Mouse (Mus musculus) heart, embryonic 13.5 days (tissue): ENCODE measurements at regions not wholly inside any gene's neighbourhood (a gene's known extent, or its start where the extent isn't known, plus 50 kb on each side); places are given as distances from the start of the nearest gene placed in this dataset.

Source experiments
- ATAC-seq: fragments of 200-750 bp; cut with Nextera tagmentation; 2 replicates; pipeline ENCODE4 v1.8.0; 2017; ENCODE audit warnings: moderate TSS enrichment; ENCODE audit not compliant: insufficient number of reproducible peaks, low FRiP score, low TSS enrichment; ENCODE audit errors: extremely low read depth
- H3K27ac ChIP-seq: fragments of 300-500 bp; sonication (generic); replicated peaks from 2 replicates; pipeline ENCODE4 v1.5.1; 2015; ENCODE audit warnings: moderate library complexity, mild to moderate bottlenecking, inconsistent platforms
- H3K27me3 ChIP-seq: fragments of 300-500 bp; sonication (generic); replicated peaks from 2 replicates; pipeline ENCODE4 v1.6.1; 2015; ENCODE audit warnings: mild to moderate bottlenecking, inconsistent platforms
- H3K36me3 ChIP-seq: fragments of 300-500 bp; sonication (generic); 2 replicates; pipeline ENCODE4 v1.6.1; 2015; ENCODE audit warnings: mild to moderate bottlenecking, inconsistent platforms
- H3K4me1 ChIP-seq: fragments of 300-500 bp; sonication (generic); 2 replicates; pipeline ENCODE4 v1.6.1; 2015; ENCODE audit warnings: inconsistent platforms
- H3K4me2 ChIP-seq: fragments of 300-500 bp; sonication (generic); 2 replicates; pipeline ENCODE4 v1.6.1; 2015; ENCODE audit warnings: inconsistent platforms, mild to moderate bottlenecking, moderate library complexity
- H3K4me3 ChIP-seq: fragments of 300-500 bp; sonication (generic); 2 replicates; pipeline ENCODE4 v1.5.1; 2015; ENCODE audit warnings: moderate library complexity, mild to moderate bottlenecking, inconsistent platforms
- H3K9ac ChIP-seq: fragments of 300-500 bp; sonication (generic); 2 replicates; pipeline ENCODE4 v1.6.1; 2015; ENCODE audit warnings: inconsistent platforms, mild to moderate bottlenecking, moderate library complexity
- H3K9me3 ChIP-seq: fragments of 300-500 bp; sonication (generic); 2 replicates; pipeline ENCODE4 v1.6.1; 2016; ENCODE audit warnings: inconsistent platforms
- WGBS: fragments of 180-500 bp; shearing (Covaris S2); methylation state at CpG from one replicate; pipeline ENCODE4 v1.1.7; 2015; ENCODE audit warnings: mixed read lengths; 5-methylcytosine and 5-hydroxymethylcytosine counted together

DNA sequence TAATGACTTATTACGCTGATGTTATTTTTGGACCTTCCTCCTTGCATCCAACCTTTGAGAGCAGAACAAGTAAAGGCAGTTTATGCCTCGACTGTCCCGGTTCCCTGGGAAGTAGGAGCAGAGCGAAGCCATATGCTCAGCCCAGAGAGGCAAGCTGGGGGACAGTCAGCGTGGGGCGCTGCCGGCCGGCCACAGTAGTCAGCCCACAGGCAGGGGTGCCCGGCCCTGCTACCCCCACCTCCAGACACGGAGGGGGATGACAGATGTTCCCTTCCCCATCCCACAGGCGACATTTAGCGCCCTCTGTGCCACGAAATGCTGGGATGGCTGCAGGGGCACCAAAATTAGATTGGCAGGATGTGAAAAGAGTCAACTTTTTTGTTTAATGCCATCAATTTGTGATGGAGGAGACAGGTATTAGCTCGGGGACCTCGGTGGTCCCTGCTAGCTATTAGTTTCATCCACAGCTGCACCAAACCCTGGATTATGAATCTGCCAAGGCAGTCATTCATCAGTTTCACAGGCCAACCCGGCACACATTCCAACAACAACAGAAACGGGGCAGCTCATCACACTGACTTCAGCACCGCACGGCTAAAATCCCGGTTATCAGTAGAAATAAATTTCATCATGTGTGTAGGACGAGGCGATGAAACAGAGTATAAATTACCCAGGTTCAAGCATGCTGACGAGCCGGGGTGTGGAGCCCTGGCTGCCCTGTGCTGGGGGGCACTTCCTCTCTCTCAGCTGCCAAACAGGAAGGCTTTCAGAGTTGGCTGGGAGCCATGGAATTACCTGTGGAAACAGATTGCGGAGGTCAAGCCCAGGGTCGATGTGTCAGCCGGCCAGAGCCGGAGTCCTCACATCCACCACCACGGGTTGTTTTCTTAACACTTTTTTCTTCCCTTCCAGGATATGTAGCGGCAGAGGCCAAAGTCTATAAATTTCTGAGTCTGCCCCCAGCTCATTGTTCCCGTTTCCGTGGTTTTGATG is 392.3 kb upstream of the Mgmt start:
- Histone ChIP-seq H3K27ac (peak overlapping the region; percentile 29; the same call in 1 of the 2 replicates), H3K9ac (no peak overlapping the region), H3K4me1 (peaks cover 30% of the 10 kb centered on the region), H3K36me3 (no peaks in the 10 kb centered on the region), H3K27me3 (peaks cover 74% of the 10 kb centered on the region), H3K4me3 (no peak overlapping the region), H3K9me3 (no peaks in the 10 kb centered on the region), H3K4me2 (peak overlapping the region; percentile 52)
- 48% methylated on average over 32 of the region's 32 CpGs for WGBS
- peak; percentile 23; the same call in 1 of the 2 replicates for ATAC-seq

DNA sequence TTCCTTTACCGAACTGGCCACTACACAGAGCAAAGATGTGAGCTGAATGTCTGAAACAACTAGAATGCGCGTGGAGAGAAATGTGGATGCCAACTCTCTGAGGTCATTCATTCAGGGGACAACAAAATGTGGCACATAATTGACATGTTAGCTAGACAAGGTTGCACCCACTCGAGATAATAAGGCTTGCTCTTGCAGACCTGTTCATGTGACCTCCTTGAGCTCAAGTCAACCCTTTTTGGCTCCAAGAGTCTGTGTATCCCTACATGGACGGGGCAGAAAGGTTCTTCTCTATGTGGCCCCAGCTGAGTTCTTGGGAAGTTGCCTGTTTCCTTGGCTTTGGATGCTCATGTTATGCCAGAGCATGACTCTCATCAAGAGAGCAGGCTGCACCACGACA is 383.0 kb upstream of the Mgmt start:
- H3K4me3 ChIP-seq, result no peak overlapping the region
- no peak overlapping the region for H3K9ac ChIP-seq
- H3K4me2 ChIP-seq, result no peak overlapping the region
- no peak overlapping the region for H3K27ac ChIP-seq
- 53% methylated on average over 6 of the region's 6 CpGs for WGBS
- no peak for ATAC-seq
- H3K36me3 ChIP-seq, result no peaks in the 10 kb centered on the region
- H3K27me3 ChIP-seq, result peaks cover 19% of the 10 kb centered on the region
- H3K9me3 ChIP-seq, result no peaks in the 10 kb centered on the region
- peaks cover 17% of the 10 kb centered on the region for H3K4me1 ChIP-seq

DNA sequence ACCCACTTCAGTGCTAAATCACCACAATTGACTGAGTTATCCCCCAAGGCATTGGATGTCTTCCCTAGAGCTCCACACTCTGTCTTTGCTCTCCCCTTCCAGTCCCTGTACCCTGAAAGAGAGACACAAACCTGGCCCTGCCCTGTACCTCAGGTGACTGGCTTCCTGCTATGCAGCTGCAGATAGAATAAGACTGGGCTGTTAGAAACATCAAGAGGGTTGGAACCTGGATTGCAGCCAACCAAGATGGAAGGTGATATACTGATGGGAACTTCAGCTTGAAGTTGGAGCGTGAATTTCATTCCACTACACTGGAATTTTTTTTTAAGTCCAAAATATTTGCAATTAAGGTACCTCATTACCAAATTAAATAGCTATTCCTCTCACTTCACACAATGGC is 379.0 kb upstream of the Mgmt start:
- Histone ChIP-seq H3K4me2 (no peak overlapping the region), H3K9ac (no peak overlapping the region), H3K27me3 (peaks cover 17% of the 10 kb centered on the region; the same call in 1 of the 2 replicates), H3K27ac (no peak overlapping the region), H3K4me1 (peaks cover 6% of the 10 kb centered on the region; the same call in 1 of the 2 replicates), H3K9me3 (no peaks in the 10 kb centered on the region), H3K36me3 (no peaks in the 10 kb centered on the region), H3K4me3 (no peak overlapping the region)
- WGBS, result 46% methylated on average over 1 of the region's 1 CpGs
- ATAC-seq, result no peak

DNA sequence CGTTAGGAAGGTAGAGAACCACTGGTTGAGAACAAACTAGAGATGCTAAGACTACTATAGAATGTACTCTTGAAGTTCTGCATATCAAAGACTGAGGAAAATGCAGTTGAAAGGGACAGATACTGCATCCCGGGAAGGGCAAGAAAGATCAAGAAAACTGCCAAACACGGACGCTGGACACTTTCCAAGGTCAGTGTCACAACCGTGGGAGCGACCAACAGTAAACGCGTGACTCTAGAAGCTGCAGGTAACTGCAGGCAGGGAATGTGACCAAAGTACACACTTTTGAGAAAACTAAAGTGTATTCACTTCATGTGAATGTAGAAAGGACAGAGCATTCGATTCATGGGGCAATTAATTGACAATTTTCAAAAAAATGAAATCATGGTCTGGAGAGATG is 368.6 kb upstream of the Mgmt start:
- no peak overlapping the region for H3K27ac ChIP-seq
- H3K9me3 ChIP-seq, result no peaks in the 10 kb centered on the region
- H3K4me1 ChIP-seq, result no peaks in the 10 kb centered on the region
- no peaks in the 10 kb centered on the region for H3K36me3 ChIP-seq
- ATAC-seq, result no peak
- WGBS, result 77% methylated on average over 9 of the region's 9 CpGs
- H3K9ac ChIP-seq, result no peak overlapping the region
- H3K4me2 ChIP-seq, result no peak overlapping the region
- no peak overlapping the region for H3K4me3 ChIP-seq
- no peaks in the 10 kb centered on the region for H3K27me3 ChIP-seq

DNA sequence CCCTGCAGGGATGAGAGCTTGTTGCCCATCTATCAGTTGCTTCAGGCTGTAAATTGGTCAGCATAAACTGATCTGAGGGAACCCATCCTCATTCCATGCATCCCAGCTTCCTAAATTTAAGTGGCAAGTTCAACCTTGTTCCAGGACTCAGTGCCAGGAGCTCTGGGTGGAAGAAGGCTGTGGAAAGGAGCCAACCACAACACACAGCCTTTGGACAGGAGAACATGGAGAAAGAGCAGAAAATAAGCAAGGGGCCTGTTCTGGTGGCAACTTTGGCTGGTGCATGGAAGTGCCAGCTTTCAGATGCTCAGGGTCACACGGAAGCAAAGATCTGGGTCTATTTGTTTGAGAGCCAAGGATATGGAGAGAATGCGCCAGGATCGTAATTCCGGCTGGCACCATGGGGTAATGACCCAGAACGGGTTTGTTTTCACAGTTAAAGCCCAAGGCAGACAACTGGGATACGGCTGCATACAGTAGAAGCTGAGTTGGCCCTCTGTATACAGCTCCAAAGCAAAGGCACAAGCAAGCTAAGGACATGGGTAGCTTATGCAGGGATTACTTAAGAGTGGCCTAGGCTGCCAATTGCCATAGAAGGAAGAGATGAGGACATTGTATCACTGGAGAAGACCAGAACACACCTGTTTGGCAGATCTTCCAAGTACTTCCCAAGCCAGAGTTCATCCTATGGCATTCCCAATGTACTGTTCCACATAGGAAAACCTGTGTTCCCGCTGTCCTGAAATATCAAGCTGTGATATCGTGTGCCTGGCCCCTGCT is 364.2 kb upstream of the Mgmt start:
- no peak overlapping the region for H3K4me2 ChIP-seq
- no peak overlapping the region for H3K27ac ChIP-seq
- H3K4me3 ChIP-seq, result no peak overlapping the region
- H3K9ac ChIP-seq, result no peak overlapping the region
- no peaks in the 10 kb centered on the region for H3K27me3 ChIP-seq
- H3K4me1 ChIP-seq, result no peaks in the 10 kb centered on the region
- 77% methylated on average over 8 of the region's 8 CpGs for WGBS
- H3K9me3 ChIP-seq, result no peaks in the 10 kb centered on the region
- H3K36me3 ChIP-seq, result no peaks in the 10 kb centered on the region
- no peak for ATAC-seq

DNA sequence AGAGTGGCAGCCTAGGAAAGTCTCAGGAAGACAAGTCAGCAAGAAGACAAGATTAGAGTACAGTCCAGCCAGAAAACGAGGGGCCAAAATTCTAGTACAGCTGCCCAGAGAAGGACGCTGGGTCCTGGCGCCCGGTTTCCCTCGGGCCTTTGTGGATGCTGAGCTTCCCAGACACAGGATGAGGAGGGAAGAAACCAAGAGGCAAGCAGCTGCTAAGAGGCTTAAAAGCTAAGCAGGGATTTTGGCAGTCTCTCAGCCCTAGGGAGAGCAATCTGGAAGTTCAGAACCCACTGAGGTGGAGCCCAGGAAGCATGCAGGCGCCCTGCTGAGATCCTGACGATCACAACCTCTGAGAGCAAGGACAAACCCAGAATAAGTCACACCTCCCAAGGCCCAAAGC is 363.1 kb upstream of the Mgmt start:
- no peaks in the 10 kb centered on the region for H3K4me1 ChIP-seq
- 53% methylated on average over 7 of the region's 7 CpGs for WGBS

DNA sequence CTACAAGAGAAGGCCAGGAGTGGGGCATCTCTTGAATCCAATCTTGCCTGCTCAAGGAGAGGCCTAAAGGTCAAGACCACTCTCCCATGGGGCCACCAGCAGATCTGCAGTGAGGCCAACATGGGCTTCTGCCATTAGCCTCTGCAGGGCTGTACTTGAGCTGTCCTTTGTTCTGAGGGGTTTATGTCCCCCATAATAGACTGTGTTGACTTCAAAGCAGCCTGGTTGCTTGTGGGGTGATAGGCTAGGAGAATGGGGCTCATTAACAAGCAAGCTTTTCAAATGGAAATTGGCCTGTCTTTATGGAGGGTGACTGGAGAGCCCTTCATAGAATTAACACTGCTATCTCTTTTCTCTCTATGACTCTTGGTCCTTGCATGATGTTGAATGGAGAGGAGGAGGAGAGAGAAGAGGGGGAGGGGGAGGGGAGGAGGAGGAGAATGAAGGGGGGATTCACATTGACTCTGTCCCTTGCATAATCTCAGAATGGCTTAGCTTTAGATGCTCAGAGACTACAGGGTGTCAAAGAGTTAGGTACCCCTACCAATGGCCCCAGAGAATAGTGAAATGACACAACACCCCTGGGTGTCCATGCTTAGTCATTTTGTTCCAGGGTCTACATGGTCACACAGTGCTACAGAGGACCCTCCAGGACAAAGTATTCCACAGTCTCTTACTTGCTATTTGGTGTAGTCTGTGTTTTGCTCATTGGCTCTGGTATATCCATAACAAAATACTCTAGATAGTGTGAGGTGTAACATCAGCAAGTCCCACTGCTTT is 352.3 kb upstream of the Mgmt start:
- no peak overlapping the region for H3K4me3 ChIP-seq
- H3K9ac ChIP-seq, result no peak overlapping the region
- H3K27ac ChIP-seq, result no peak overlapping the region
- no peak overlapping the region for H3K4me2 ChIP-seq
- H3K27me3 ChIP-seq, result no peaks in the 10 kb centered on the region
- no peaks in the 10 kb centered on the region for H3K9me3 ChIP-seq
- no peaks in the 10 kb centered on the region for H3K36me3 ChIP-seq
- ATAC-seq, result no peak
- 0 out of 2 replicates have a peak, but pooled peaks cover 4% of the 10 kb centered on the region for H3K4me1 ChIP-seq

More for the DNA sequence above, 363.1 kb upstream of the Mgmt start:
- no peaks in the 10 kb centered on the region for H3K9me3 ChIP-seq
- H3K4me2 ChIP-seq, result no peak overlapping the region
- H3K27ac ChIP-seq, result no peak overlapping the region
- H3K27me3 ChIP-seq, result no peaks in the 10 kb centered on the region
- no peak overlapping the region for H3K4me3 ChIP-seq
- H3K9ac ChIP-seq, result no peak overlapping the region
- ATAC-seq, result no peak
- H3K36me3 ChIP-seq, result no peaks in the 10 kb centered on the region

DNA sequence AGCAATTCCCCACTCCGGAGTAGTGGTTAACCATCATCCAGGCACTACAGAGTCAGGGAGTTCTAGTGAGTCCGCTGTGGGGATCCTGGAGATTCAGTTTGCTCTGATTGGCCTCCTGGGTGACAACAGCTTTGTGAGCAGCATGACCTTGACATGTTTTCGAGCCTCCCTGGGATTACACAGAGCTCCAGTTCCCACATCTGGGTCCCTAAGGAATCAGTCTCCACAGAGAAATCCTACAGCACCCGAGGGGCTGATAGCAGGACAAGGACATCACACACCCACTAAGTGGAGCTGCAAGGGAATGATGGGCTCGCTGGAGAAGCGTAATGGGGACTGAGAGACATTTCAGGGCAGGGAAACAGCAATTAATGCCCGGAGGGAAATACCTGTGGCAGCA is 351.5 kb upstream of the Mgmt start:
- Histone ChIP-seq H3K27ac (no peak overlapping the region), H3K4me2 (no peak overlapping the region), H3K4me3 (no peak overlapping the region), H3K9ac (no peak overlapping the region), H3K9me3 (no peaks in the 10 kb centered on the region), H3K27me3 (no peaks in the 10 kb centered on the region), H3K36me3 (no peaks in the 10 kb centered on the region), H3K4me1 (0 out of 2 replicates have a peak, but pooled peaks cover 4% of the 10 kb centered on the region)
- ATAC-seq, result no peak
- WGBS, result 75% methylated on average over 7 of the region's 7 CpGs

DNA sequence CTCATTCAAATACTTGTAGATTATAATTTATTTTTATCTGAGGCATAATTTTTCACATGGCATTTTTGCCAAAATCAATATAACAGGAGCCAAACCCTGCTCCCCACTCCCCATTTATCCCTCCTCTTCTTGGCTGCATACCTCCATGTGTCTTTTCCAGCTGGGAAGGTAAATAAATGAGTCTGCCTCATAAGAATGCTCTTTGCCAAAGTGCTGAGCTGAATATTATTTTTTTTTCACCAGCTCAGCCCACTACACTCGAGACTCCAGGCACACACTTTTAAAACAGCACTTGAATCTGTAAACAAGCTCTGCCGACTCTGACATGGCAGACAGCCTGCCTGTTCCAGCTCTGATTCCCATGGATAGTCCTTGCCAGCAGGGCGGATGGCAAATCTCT is 346.6 kb upstream of the Mgmt start:
- Histone ChIP-seq H3K9ac (no peak overlapping the region), H3K36me3 (no peaks in the 10 kb centered on the region), H3K27ac (no peak overlapping the region), H3K4me1 (no peaks in the 10 kb centered on the region), H3K4me2 (no peak overlapping the region), H3K27me3 (no peaks in the 10 kb centered on the region; the same call in 1 of the 2 replicates), H3K9me3 (no peaks in the 10 kb centered on the region), H3K4me3 (no peak overlapping the region)
- WGBS, result 45% methylated on average over 3 of the region's 3 CpGs
- no peak for ATAC-seq

DNA sequence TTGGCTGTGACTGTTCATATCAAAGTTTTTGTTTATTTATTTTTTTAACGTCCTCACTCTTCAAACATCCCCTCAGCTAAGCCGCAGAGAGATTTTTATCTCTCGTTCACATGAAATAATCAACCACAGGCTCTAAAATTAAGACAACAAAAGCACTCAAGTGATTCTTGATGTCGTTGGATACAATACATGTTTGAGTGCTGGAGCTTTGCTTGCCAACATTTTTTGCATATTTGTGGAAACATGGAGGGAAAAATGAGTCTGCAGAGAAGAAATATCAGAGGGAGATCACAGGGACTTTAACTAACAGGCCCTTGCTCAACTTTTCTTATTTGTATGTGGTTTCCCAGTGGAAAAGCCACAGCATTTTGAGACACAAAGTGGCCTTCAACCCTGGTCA is 338.0 kb upstream of the Mgmt start:
- H3K9me3 ChIP-seq, result no peaks in the 10 kb centered on the region
- no peak overlapping the region for H3K4me2 ChIP-seq
- peaks cover 3% of the 10 kb centered on the region; the same call in 1 of the 2 replicates for H3K27me3 ChIP-seq
- no peak overlapping the region for H3K9ac ChIP-seq
- H3K4me3 ChIP-seq, result no peak overlapping the region
- no peaks in the 10 kb centered on the region for H3K36me3 ChIP-seq
- H3K27ac ChIP-seq, result no peak overlapping the region
- H3K4me1 ChIP-seq, result no peaks in the 10 kb centered on the region
- 38% methylated on average over 4 of the region's 4 CpGs for WGBS
- no peak for ATAC-seq

DNA sequence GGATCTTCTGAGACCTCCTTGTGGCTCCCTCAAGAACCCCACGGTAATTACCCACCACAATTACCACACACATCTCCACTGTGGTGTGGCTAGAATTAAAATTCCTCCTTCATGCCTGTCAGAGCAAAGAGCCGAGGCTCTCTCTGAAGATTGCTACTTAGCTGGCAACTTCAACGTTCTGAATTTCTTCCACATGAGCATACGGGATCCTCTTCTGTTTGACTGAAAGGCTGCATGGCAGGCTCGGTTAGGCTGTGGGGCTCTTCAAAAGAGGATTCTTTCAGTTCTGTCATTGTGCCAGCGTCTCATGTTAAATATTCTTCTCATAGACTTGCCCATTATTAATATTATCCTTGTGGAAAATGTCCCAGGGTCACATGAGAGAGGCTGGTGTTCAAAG is 334.9 kb upstream of the Mgmt start:
- Histone ChIP-seq H3K4me3 (no peak overlapping the region), H3K36me3 (no peaks in the 10 kb centered on the region), H3K4me2 (no peak overlapping the region), H3K27ac (no peak overlapping the region), H3K4me1 (no peaks in the 10 kb centered on the region), H3K9ac (no peak overlapping the region), H3K9me3 (0 out of 2 replicates have a peak, but pooled peaks cover 6% of the 10 kb centered on the region), H3K27me3 (peaks cover 3% of the 10 kb centered on the region; the same call in 1 of the 2 replicates)
- 72% methylated on average over 6 of the region's 6 CpGs for WGBS
- ATAC-seq, result no peak
